Mouse (Mus musculus): Measurements from ENCODE around the gene Toporsl. TPM values are rescaled to one million over a fixed set of nuclear protein-coding genes. Genes with fewer than 3 reads are reported as not detected.

Toporsl gene
- not detected in 2 replicates for polyA plus RNA-seq (2012; rRNA removed)

- Histone ChIP-seq H3K27ac (ENCODE audit: insufficient read depth, low read length) (no peak within 1 kb of the TSS), H3K4me1 (ENCODE audit: control insufficient read depth, insufficient read depth, low read length) (no peaks in the 10 kb centered on the region), H3K4me3 (ENCODE audit: insufficient read depth, low read length) (no peak within 1 kb of the TSS)
- TF ChIP-seq CTCF (IDR thresholded peaks at IDR 0.05; ENCODE audit: extremely low read depth, insufficient read depth, low read length) (no peak), POLR2A (IDR thresholded peaks at IDR 0.05; ENCODE audit: extremely low read depth, insufficient read depth, low read length) (no peak)
Measured at GRCm38 (mm10) chr4:52595927-52596326, at the start of gene Toporsl. TSS of gene Toporsl (plus strand) at chr4:52596274.

DNA sequence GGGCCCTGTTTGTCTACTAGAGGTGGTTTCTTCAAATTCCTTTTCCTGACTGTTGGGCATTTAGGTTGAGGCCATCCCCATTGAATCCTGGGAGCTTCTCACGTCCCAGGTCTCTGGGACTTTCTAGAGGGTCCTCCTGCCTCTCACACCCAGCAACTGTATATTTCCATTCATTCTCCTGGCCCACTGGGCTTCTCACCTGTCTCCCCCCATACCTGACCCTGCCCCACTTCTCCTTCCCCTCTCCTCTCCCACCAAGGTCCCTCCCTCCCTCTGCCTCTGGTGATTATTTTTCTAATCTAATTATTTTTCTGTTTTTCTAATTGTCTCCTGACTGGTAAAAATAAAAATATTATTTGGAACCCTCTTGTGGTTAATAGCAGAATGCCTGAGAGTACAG lies 38.4 kb upstream of the Toporsl start:
- no peak for TF ChIP-seq CTCF (IDR thresholded peaks at IDR 0.05; ENCODE audit: extremely low read depth, insufficient read depth, low read length)
- no peak for TF ChIP-seq POLR2A (IDR thresholded peaks at IDR 0.05; ENCODE audit: extremely low read depth, insufficient read depth, low read length)
- no peak overlapping the region for H3K4me3 ChIP-seq (ENCODE audit: insufficient read depth, low read length)
- no peaks in the 10 kb centered on the region for H3K4me1 ChIP-seq (ENCODE audit: control insufficient read depth, insufficient read depth, low read length)
- H3K27ac ChIP-seq (ENCODE audit: insufficient read depth, low read length) = no peak overlapping the region

DNA sequence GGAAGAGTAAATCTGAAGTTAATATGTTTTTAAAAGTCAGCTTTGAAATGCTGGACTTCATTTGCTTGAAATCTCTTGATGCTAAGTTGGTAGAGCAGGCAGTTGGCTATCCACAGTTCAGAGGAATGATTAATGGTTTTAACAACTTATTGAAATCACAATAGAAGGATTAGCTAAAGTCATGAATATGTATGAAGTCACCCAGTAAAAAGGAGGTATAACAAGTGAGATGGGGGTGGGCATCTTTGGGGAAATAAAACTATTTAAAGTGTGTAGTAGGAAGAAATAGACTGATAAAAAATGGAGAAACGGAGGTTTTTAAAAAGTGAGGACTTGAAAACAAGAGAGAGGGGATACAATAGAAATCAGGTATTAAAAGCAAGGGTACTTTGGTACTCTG lies 38.0 kb upstream of the Toporsl start:
- H3K4me1 ChIP-seq (ENCODE audit: control insufficient read depth, insufficient read depth, low read length) = no peaks in the 10 kb centered on the region
- TF ChIP-seq CTCF (IDR thresholded peaks at IDR 0.05; ENCODE audit: extremely low read depth, insufficient read depth, low read length) (no peak), POLR2A (IDR thresholded peaks at IDR 0.05; ENCODE audit: extremely low read depth, insufficient read depth, low read length) (no peak)
- H3K4me3 ChIP-seq (ENCODE audit: insufficient read depth, low read length) = no peak overlapping the region
- no peak overlapping the region for H3K27ac ChIP-seq (ENCODE audit: insufficient read depth, low read length)

DNA sequence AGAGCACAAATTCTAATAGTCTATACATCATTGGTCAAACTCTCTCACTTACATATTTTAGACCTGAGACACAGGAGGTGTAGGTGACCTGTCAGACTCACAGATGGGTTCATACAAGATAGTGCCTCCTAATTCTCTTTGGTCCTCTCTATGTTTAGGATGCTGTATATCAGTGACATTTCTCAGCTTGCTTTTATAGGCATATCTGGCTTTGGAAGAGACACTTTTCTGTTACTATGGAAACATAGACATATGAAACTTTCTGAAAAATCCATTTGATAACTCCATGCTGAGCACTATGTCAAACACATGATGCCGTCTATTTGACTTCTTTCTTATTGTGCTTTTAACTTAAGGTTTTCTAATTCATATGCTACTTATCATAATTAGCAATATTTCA lies 32.2 kb upstream of the Toporsl start:
- Histone ChIP-seq H3K27ac (ENCODE audit: insufficient read depth, low read length) (no peak overlapping the region), H3K4me3 (ENCODE audit: insufficient read depth, low read length) (no peak overlapping the region), H3K4me1 (ENCODE audit: control insufficient read depth, insufficient read depth, low read length) (no peaks in the 10 kb centered on the region)
- TF ChIP-seq CTCF (IDR thresholded peaks at IDR 0.05; ENCODE audit: extremely low read depth, insufficient read depth, low read length) (no peak), POLR2A (IDR thresholded peaks at IDR 0.05; ENCODE audit: extremely low read depth, insufficient read depth, low read length) (no peak)

GRCm38 (mm10) chr4:52586194-52586734 lies 9.8 kb upstream of the Toporsl start:
- TF ChIP-seq POLR2A (IDR thresholded peaks at IDR 0.05; ENCODE audit: extremely low read depth, insufficient read depth, low read length) (no peak), CTCF (IDR thresholded peaks at IDR 0.05; ENCODE audit: extremely low read depth, insufficient read depth, low read length) (no peak)
- Histone ChIP-seq H3K4me1 (ENCODE audit: control insufficient read depth, insufficient read depth, low read length) (no peaks in the 10 kb centered on the region), H3K4me3 (ENCODE audit: insufficient read depth, low read length) (no peak overlapping the region), H3K27ac (ENCODE audit: insufficient read depth, low read length) (no peak overlapping the region)

- no peaks in the 10 kb centered on the region for H3K4me1 ChIP-seq (ENCODE audit: control insufficient read depth, insufficient read depth, low read length)
- H3K27ac ChIP-seq (ENCODE audit: insufficient read depth, low read length) = no peak overlapping the region
- H3K4me3 ChIP-seq (ENCODE audit: insufficient read depth, low read length) = no peak overlapping the region
- TF ChIP-seq CTCF (IDR thresholded peaks at IDR 0.05; ENCODE audit: extremely low read depth, insufficient read depth, low read length) = no peak
- no peak for TF ChIP-seq POLR2A (IDR thresholded peaks at IDR 0.05; ENCODE audit: extremely low read depth, insufficient read depth, low read length)
Measured at GRCm38 (mm10) chr4:52593821-52594356, 2.2 kb upstream of the Toporsl start.

- no peak overlapping the region for H3K27ac ChIP-seq (ENCODE audit: insufficient read depth, low read length)
- TF ChIP-seq POLR2A (IDR thresholded peaks at IDR 0.05; ENCODE audit: extremely low read depth, insufficient read depth, low read length) (no peak), CTCF (IDR thresholded peaks at IDR 0.05; ENCODE audit: extremely low read depth, insufficient read depth, low read length) (no peak)
- no peak overlapping the region for H3K4me3 ChIP-seq (ENCODE audit: insufficient read depth, low read length)
Measured at GRCm38 (mm10) chr4:52594632-52595031, 1.4 kb upstream of the Toporsl start.

DNA sequence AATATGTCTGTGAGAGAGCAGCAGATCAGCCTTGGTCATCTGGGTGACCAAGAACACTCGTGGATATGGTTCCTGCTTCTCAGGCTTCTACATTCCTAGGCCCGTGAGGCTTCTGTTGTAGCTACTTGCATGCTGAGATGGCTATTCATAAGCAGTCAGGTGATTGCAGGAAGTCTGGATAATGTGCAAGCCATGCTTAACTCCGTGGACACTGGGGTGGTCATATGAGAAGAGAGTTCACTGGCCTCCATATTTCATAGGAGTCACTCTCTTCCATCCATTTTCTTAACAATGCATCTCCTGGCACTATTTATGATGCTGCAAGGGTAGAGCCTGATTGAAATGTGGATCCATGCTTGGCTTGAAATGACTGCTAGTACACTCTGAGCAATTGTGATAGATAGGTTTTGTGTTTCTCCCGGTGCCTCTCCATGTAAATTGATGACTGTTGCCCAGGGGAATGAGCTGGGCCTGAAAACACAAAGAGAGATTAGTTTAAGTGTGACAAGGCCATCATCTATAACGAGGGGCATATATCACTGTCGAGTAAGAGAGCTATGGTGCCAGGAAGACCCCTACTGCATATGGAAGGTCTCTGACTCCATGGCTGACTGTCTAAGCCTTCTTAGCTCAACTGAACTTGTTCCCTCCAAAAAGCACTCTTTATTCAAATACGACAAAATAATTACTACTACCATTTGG lies 2.3 kb downstream of the Toporsl start:
- Histone ChIP-seq H3K27ac (ENCODE audit: insufficient read depth, low read length) (no peak overlapping the region), H3K4me3 (ENCODE audit: insufficient read depth, low read length) (no peak overlapping the region), H3K4me1 (ENCODE audit: control insufficient read depth, insufficient read depth, low read length) (no peaks in the 10 kb centered on the region)
- TF ChIP-seq CTCF (IDR thresholded peaks at IDR 0.05; ENCODE audit: extremely low read depth, insufficient read depth, low read length) (no peak), POLR2A (IDR thresholded peaks at IDR 0.05; ENCODE audit: extremely low read depth, insufficient read depth, low read length) (no peak)

More at GRCm38 (mm10) chr4:52594632-52595031, 1.4 kb upstream of the Toporsl start:
- no peaks in the 10 kb centered on the region for H3K4me1 ChIP-seq (ENCODE audit: control insufficient read depth, insufficient read depth, low read length)

GRCm38 (mm10) chr4:52606923-52607322 lies 10.8 kb downstream of the Toporsl start:
- Histone ChIP-seq H3K4me3 (ENCODE audit: insufficient read depth, low read length) (no peak overlapping the region), H3K27ac (ENCODE audit: insufficient read depth, low read length) (no peak overlapping the region), H3K4me1 (ENCODE audit: control insufficient read depth, insufficient read depth, low read length) (no peaks in the 10 kb centered on the region)
- TF ChIP-seq POLR2A (IDR thresholded peaks at IDR 0.05; ENCODE audit: extremely low read depth, insufficient read depth, low read length) = no peak
- no peak for TF ChIP-seq CTCF (IDR thresholded peaks at IDR 0.05; ENCODE audit: extremely low read depth, insufficient read depth, low read length)

GRCm38 (mm10) chr4:52634986-52635385 lies 38.9 kb downstream of the Toporsl start:
- H3K4me3 ChIP-seq (ENCODE audit: insufficient read depth, low read length) = no peak overlapping the region
- no peak for TF ChIP-seq POLR2A (IDR thresholded peaks at IDR 0.05; ENCODE audit: extremely low read depth, insufficient read depth, low read length)
- no peak for TF ChIP-seq CTCF (IDR thresholded peaks at IDR 0.05; ENCODE audit: extremely low read depth, insufficient read depth, low read length)
- peaks cover 2% of the 10 kb centered on the region; the same call in 1 of the 2 replicates for H3K4me1 ChIP-seq (ENCODE audit: control insufficient read depth, insufficient read depth, low read length)
- H3K27ac ChIP-seq (ENCODE audit: insufficient read depth, low read length) = no peak overlapping the region

Data from cortical plate, adult 2 months (tissue).